Mouse (Mus musculus) frontal cortex, postnatal 14 days (tissue): ENCODE data around the gene Tnfrsf11a.
"Not testable (repeated sequence)": the region's sequence is repeated elsewhere in the genome, so short reads cannot be mapped to it uniquely, and the experiment has no call there.

ENCODE experiments used
- DNase-seq, 2 experiments: peaks; one replicate each; pipeline ENCODE4 v3.0.0; 2022; ENCODE audit warnings: low spot score in 2 of 2

The Tnfrsf11a gene

GRCm38 (mm10) chr1:105780457-105781364 lies at the start of gene Tnfrsf11a:
Tnfrsf11a (plus strand) TSS chr1:105780718.
- peak in 1 of 2 experiments; percentile 42 for DNase-seq

- DNase-seq: no peak
These were observed 45.2 kb upstream of the Tnfrsf11a start for GRCm38 (mm10) chr1:105735318-105735717.

GRCm38 (mm10) chr1:105738334-105738733 lies 42.2 kb upstream of the Tnfrsf11a start:
- DNase-seq: no peak

- DNase-seq: no peak
These were observed 41.0 kb upstream of the Tnfrsf11a start for GRCm38 (mm10) chr1:105739493-105739892.

GRCm38 (mm10) chr1:105742481-105742880 lies 38.0 kb upstream of the Tnfrsf11a start:
- DNase-seq: no peak

- no peak for DNase-seq
These were observed 34.1 kb upstream of the Tnfrsf11a start for GRCm38 (mm10) chr1:105746444-105746843.

GRCm38 (mm10) chr1:105746858-105747596 lies 33.5 kb upstream of the Tnfrsf11a start:
- no peak for DNase-seq

GRCm38 (mm10) chr1:105748091-105748799 lies 32.3 kb upstream of the Tnfrsf11a start:
- DNase-seq: no peak

- no peak for DNase-seq
These were observed 28.3 kb upstream of the Tnfrsf11a start for GRCm38 (mm10) chr1:105752196-105752595.

GRCm38 (mm10) chr1:105752944-105753343 lies 27.6 kb upstream of the Tnfrsf11a start:
- DNase-seq: no peak

GRCm38 (mm10) chr1:105758798-105759197 lies 21.7 kb upstream of the Tnfrsf11a start:
- no peak for DNase-seq

- no peak for DNase-seq
These were observed 20.9 kb upstream of the Tnfrsf11a start for GRCm38 (mm10) chr1:105759422-105760165.

GRCm38 (mm10) chr1:105765586-105765985 lies 14.9 kb upstream of the Tnfrsf11a start:
- DNase-seq: no peak

- DNase-seq: not testable (repeated sequence)
These were observed 14.4 kb upstream of the Tnfrsf11a start for GRCm38 (mm10) chr1:105766099-105766498.

- no peak for DNase-seq
These were observed 12.1 kb upstream of the Tnfrsf11a start for GRCm38 (mm10) chr1:105768397-105768796.

- no peak for DNase-seq
These were observed 9.8 kb upstream of the Tnfrsf11a start for GRCm38 (mm10) chr1:105770685-105771084.

- no peak for DNase-seq
These were observed 4.1 kb upstream of the Tnfrsf11a start for GRCm38 (mm10) chr1:105776426-105776825.

GRCm38 (mm10) chr1:105780079-105780456 lies 450 bp upstream of the Tnfrsf11a start:
- DNase-seq: no peak

GRCm38 (mm10) chr1:105781391-105782146 lies 1.1 kb downstream of the Tnfrsf11a start:
- DNase-seq: no peak

GRCm38 (mm10) chr1:105784257-105785016 lies 3.9 kb downstream of the Tnfrsf11a start:
- no peak for DNase-seq
